Mouse (Mus musculus) embryonic fibroblast, embryonic 13.5 days (primary cell): Measurements from ENCODE around the gene Rpl13.

Experiments
- CTCF ChIP-seq: IDR thresholded peaks from 2 replicates; pipeline ENCODE4 v1.5.1; 2011; ENCODE audit warnings: mild to moderate bottlenecking, control low read depth, low read length, moderate library complexity, borderline replicate concordance; ENCODE audit not compliant: insufficient read depth
- POLR2A ChIP-seq: IDR thresholded peaks from 2 replicates; pipeline ENCODE4 v1.6.1; 2011; ENCODE audit warnings: low read depth, mild to moderate bottlenecking, control low read depth, low read length, moderate library complexity

- TF ChIP-seq POLR2A (no peak), CTCF (no peak)
Measured at GRCm38 (mm10) chr8:123145279-123145678, 43.1 kb downstream of the Rpl13 start.
